Mouse (Mus musculus) erythroblast, embryonic 14.5 days (primary cell): ENCODE results near the gene Ncaph2.

Source experiments
- GATA1 ChIP-seq: IDR thresholded peaks from 2 replicates; pipeline ENCODE4 v1.6.1; 2012; ENCODE audit warnings: low read length, inconsistent platforms, mixed read lengths
- TAL1 ChIP-seq: IDR thresholded peaks from 3 replicates; pipeline ENCODE4 v1.6.1; 2012; ENCODE audit warnings: low read length, inconsistent platforms, mixed read lengths

DNA sequence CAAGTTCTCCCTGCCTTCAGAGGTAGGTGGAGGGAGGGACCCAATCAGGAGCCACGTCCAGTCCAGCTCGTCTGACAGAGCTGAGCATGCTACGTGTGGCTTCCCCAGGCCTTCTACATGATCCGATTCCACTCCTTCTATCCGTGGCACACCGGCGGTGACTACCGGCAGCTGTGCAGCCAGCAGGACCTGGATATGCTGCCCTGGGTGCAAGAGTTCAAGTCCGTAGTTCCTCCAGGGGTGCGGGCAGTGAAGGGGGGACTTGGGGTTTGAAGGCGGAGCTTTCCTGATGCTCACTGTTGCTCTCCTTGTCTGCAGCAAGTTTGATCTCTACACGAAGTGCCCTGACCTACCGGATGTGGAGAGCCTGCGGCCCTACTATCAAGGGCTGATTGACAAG is 19.1 kb upstream of the Ncaph2 start:
- TF ChIP-seq GATA1 (no peak), TAL1 (no peak)
